Mouse (Mus musculus) liver, embryonic 11.5 days (tissue): ENCODE data around the gene Mrpl53. TPM values are rescaled to one million over a fixed set of nuclear protein-coding genes. Genes with fewer than 3 reads are reported as not detected.
A peak's percentile ranks its signal among the peaks of the same experiment; 100 is the strongest.

Experiments used
- ATAC-seq: fragments of 200-750 bp; cut with Nextera tagmentation; replicated peaks from 2 replicates; pipeline ENCODE4 v1.8.0; 2017; ENCODE audit warnings: moderate number of reproducible peaks, mild to moderate bottlenecking, moderate TSS enrichment, moderate library complexity; ENCODE audit not compliant: low FRiP score
- DNase-seq: peaks from one replicate; pipeline ENCODE4 v3.0.0-alpha.2; 2017; ENCODE audit warnings: low spot score
- H3K27ac ChIP-seq: fragments of 300-500 bp; sonication (generic); 2 replicates; pipeline ENCODE4 v1.5.1; 2014; ENCODE audit warnings: mild to moderate bottlenecking, low read depth, low read length, control low read depth
- H3K27me3 ChIP-seq: fragments of 300-500 bp; sonication (generic); replicated peaks from 2 replicates; pipeline ENCODE4 v1.6.1; 2014; ENCODE audit warnings: low read length, mixed read lengths; ENCODE audit not compliant: control insufficient read depth, insufficient read depth
- H3K36me3 ChIP-seq: fragments of 300-500 bp; sonication (generic); 2 replicates; pipeline ENCODE4 v1.6.1; 2014; ENCODE audit warnings: mild to moderate bottlenecking, low read length, moderate library complexity, mixed read lengths; ENCODE audit not compliant: control insufficient read depth, insufficient read depth
- H3K4me1 ChIP-seq: fragments of 300-500 bp; sonication (generic); replicated peaks from 2 replicates; pipeline ENCODE4 v1.6.1; 2014; ENCODE audit warnings: low read length, mixed read lengths; ENCODE audit not compliant: control insufficient read depth, insufficient read depth
- H3K4me2 ChIP-seq: fragments of 300-500 bp; sonication (generic); 2 replicates; pipeline ENCODE4 v1.6.1; 2014; ENCODE audit warnings: mild to moderate bottlenecking, control low read depth, moderate library complexity
- H3K4me3 ChIP-seq: fragments of 300-500 bp; sonication (generic); 2 replicates; pipeline ENCODE4 v1.5.1; 2014; ENCODE audit warnings: low read depth, low read length, control low read depth
- H3K9ac ChIP-seq: fragments of 300-500 bp; sonication (generic); 2 replicates; pipeline ENCODE4 v1.6.1; 2014; ENCODE audit warnings: low read depth, low read length, control low read depth
- H3K9me3 ChIP-seq: fragments of 300-500 bp; sonication (generic); 2 replicates; pipeline ENCODE4 v1.6.1; 2016; ENCODE audit warnings: low read length, inconsistent platforms, mixed read lengths; ENCODE audit not compliant: control insufficient read depth
- WGBS: fragments of 180-500 bp; shearing (Covaris S2); extraction: QIAGEN DNeasy Blood & Tissue Kit; methylation state at CpG from one replicate; pipeline ENCODE4 v1.1.7; 2014; 5-methylcytosine and 5-hydroxymethylcytosine counted together
- polyA plus RNA-seq: library from polyadenylated mRNA; unstranded; fragments of >200 nt; fragmentation: Nextera tagmentation; extraction: Ambion mirVana; gene quantifications from 2 replicates; pipeline ENCODE4 v1.2.1, GENCODE M21; 2014

The Mrpl53 gene
- polyA plus RNA-seq, 1 experiment from 2014 or later: 115 TPM

DNA sequence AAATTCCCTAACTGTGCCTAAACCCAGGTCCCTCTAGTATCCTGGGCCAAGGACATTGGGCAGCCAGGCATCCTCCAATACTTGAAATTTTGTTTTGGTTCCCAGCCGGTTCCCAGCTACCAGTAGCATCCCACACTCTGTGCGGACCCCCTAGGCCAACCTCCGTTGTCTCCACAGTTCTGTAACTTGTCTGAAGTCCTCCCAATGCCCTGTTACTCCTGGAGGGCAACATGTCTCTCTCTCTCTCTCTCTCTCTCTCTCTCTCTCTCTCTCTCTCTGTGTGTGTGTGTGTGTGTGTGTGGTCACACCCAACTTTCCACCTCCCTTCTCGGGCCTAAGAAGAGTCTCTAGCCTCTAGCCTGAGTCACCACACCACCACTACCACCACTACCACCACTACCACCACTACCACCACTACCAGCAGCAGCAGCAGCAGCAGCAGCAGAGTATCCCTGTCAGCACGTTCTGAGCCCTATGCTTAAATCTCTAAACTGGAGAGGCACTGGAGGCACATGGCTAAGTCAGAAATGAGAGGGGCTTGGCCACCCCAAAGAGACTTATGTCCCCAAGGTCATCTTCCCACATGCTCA is 27.5 kb downstream of the Mrpl53 start:
- H3K27ac ChIP-seq: peak overlapping the region; percentile 97
- peaks cover 15% of the 10 kb centered on the region for H3K27me3 ChIP-seq
- 25% methylated on average over 5 of the region's 5 CpGs for WGBS
- no peak for ATAC-seq
- H3K4me3 ChIP-seq: peak overlapping the region; percentile 63
- H3K9me3 ChIP-seq: no peaks in the 10 kb centered on the region
- DNase-seq: no peak
- no peaks in the 10 kb centered on the region; the same call in 1 of the 2 replicates for H3K36me3 ChIP-seq
- H3K9ac ChIP-seq: peak overlapping the region; percentile 86
- peak overlapping the region; percentile 86 for H3K4me2 ChIP-seq
- H3K4me1 ChIP-seq: peaks cover 31% of the 10 kb centered on the region

DNA sequence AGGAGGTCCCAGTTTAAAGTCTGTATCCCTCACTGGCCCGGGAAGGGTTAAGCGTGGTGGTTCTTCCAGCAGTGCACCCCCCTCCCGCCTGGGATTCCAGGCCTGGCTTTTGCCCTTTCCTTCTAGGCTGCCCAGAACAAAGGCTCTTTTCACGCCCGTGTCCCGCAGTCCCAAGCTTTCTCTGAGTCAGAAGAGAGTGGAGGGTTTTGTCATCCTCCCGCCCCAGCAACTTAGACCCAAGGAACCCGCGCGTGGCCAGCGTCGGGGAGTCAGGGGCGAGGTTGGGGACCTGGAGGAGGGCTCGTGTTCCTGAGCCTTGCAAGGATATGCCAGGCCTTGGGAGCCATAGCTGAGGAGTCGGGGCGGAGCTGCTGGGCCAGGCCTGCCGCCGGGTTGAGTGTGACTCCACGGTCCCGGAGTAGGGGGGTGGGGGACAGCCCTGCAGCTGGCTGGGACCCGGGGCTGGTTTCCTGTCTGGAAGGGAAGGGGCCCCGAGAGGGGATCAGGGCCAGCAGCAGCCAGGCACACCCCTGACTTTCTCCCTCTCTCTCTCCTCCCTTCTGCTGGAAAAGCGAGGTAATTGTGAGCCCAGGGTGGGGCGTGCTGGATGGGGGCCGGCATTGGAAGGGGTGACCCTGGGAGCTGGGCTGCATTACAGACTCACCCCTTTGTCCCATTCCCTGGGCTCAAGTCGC is 28.2 kb downstream of the Mrpl53 start:
- Histone ChIP-seq H3K9ac (peak overlapping the region; percentile 86), H3K36me3 (no peaks in the 10 kb centered on the region; the same call in 1 of the 2 replicates), H3K4me2 (peak overlapping the region; percentile 86), H3K4me1 (peaks cover 33% of the 10 kb centered on the region), H3K9me3 (no peaks in the 10 kb centered on the region), H3K4me3 (peak overlapping the region; percentile 63), H3K27ac (peak overlapping the region; percentile 97), H3K27me3 (peaks cover 20% of the 10 kb centered on the region)
- WGBS: 4% methylated on average over 24 of the region's 26 CpGs
- DNase-seq: peak; percentile 80
- ATAC-seq: peak; percentile 50

DNA sequence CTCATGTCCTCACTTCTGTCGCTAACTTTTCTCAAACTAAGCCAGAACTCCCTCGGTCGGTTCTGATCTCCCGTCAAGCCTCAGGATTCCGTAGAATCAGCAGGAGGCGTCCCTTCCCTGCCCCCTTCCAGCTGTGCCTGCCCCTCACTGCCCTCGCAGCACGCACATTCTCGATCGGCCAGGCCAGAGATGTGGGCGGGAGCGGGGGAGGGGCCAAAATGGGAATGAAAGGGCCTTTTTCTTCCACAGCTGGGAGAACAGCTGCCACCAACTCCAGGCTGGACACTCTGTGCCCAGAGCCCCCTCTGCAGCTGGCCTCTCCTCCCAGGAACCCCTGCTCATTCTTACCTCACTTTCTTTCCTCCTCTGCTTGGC is 28.7 kb downstream of the Mrpl53 start:
- Histone ChIP-seq H3K9ac (peak overlapping the region; percentile 86), H3K4me1 (peaks cover 37% of the 10 kb centered on the region), H3K27me3 (peaks cover 26% of the 10 kb centered on the region), H3K36me3 (no peaks in the 10 kb centered on the region; the same call in 1 of the 2 replicates), H3K4me3 (peak overlapping the region; percentile 63), H3K4me2 (peak overlapping the region; percentile 86), H3K9me3 (no peaks in the 10 kb centered on the region), H3K27ac (peak overlapping the region; percentile 97)
- peak; percentile 86 for DNase-seq
- ATAC-seq: peak; percentile 64
- WGBS: under 1% methylated on average over 12 of the region's 12 CpGs

DNA sequence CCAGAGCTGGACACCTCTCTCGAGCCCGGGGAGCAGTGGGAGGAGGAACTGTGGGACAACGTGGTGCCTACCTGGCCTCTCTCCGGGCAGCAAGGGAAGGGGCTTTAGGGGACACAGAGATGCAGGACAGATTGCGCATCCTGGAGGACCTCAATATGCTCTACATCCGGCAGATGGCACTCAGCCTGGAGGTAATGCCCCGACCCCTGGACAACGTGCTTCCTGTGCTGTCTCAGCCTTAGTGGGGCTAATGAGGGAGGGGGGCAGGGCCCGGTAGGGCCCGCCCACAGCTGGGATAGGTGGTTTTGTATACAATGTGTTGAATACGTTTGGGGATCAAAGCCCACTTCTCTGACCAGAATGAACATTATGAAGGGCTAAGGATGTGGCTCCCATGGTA is 29.2 kb downstream of the Mrpl53 start:
- H3K27me3 ChIP-seq: peaks cover 30% of the 10 kb centered on the region
- peak overlapping the region; percentile 86 for H3K4me2 ChIP-seq
- peak overlapping the region; percentile 63 for H3K4me3 ChIP-seq
- no peaks in the 10 kb centered on the region for H3K9me3 ChIP-seq
- H3K4me1 ChIP-seq: peaks cover 37% of the 10 kb centered on the region
- peak overlapping the region; percentile 86 for H3K9ac ChIP-seq
- peak; percentile 48 for ATAC-seq
- no peak for DNase-seq
- H3K36me3 ChIP-seq: no peaks in the 10 kb centered on the region; the same call in 1 of the 2 replicates
- peak overlapping the region; percentile 97 for H3K27ac ChIP-seq
- 2% methylated on average over 11 of the region's 11 CpGs for WGBS

DNA sequence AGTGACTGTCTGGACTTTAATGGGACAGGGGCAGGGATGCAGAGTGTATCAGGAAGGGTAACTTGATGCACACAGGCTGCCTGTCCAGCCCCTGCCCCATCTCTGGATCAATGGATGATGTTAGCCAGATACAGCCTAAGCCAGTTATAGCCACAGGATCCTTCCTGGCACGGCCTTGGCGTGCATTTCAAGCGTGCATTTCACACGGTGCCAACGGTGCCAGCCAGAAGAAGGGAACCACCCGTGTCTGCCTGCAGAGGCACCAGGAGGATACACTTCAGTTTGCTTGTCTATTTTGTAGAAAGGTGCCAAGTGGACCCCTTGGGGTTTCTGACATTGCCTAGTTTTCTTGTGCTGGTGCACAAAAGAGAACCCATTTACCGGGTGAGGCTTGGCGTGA is 31.2 kb downstream of the Mrpl53 start:
- H3K9me3 ChIP-seq: no peaks in the 10 kb centered on the region
- no peak overlapping the region for H3K9ac ChIP-seq
- DNase-seq (no peak), ATAC-seq (no peak)
- WGBS: 90% methylated on average over 8 of the region's 8 CpGs
- H3K4me2 ChIP-seq: no peak overlapping the region
- no peak overlapping the region for H3K27ac ChIP-seq
- H3K4me1 ChIP-seq: peaks cover 34% of the 10 kb centered on the region
- H3K27me3 ChIP-seq: peaks cover 29% of the 10 kb centered on the region
- H3K36me3 ChIP-seq: no peaks in the 10 kb centered on the region; the same call in 1 of the 2 replicates
- no peak overlapping the region for H3K4me3 ChIP-seq

DNA sequence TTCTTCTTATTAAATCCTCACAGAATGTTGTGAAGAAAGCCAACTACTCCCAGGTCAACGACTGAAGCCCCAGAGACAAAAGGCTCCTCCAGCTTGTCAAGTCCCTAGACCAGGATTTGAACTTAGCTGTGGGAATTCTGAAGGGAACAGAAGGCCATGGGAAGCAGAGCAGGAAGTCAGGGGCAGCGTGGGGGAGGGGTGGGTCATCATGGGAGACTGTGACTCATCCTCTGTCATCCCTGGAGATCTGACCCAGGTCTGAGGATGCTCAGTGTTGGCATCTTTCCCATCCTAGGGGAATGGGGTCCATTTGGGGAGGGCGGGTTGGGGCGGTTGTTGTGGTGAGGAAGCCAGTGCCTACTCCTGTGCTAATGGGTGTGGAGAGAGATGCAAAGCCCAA is 32.8 kb downstream of the Mrpl53 start:
- H3K4me3 ChIP-seq: no peak overlapping the region
- H3K4me2 ChIP-seq: no peak overlapping the region
- peaks cover 17% of the 10 kb centered on the region for H3K27me3 ChIP-seq

DNA sequence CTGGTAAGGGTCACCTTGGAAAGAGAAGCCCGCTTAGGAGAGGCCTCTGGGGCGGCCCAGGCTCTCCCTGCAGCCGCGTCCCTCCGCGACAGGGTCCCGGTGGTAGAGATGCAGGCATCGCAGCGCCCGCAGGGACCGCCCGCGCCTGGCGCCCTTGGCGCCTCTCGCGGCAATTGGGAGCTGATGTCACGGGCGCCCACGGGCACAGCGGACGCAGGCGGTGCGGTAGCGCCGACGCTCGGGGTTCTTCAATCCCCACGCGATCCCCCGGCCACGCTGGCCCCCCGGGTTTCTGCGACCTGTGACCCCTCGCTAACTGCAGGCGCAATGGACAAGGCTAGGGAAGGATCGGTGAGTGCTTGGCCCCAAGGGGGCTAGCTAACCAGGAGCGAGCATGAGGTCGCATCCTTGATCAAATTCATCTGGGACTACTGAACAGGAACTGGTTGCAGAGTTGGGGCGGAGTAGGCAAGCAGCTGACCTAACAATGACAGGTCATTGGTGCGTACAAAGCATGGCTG is 33.4 kb downstream of the Mrpl53 start:
- H3K4me2 ChIP-seq: peak overlapping the region; percentile 65
- no peaks in the 10 kb centered on the region for H3K9me3 ChIP-seq
- H3K36me3 ChIP-seq: no peaks in the 10 kb centered on the region; the same call in 1 of the 2 replicates
- DNase-seq: no peak
- H3K27me3 ChIP-seq: peaks cover 17% of the 10 kb centered on the region
- H3K27ac ChIP-seq: no peak overlapping the region
- no peak for ATAC-seq
- peak overlapping the region; percentile 35 for H3K4me3 ChIP-seq
- H3K9ac ChIP-seq: peak overlapping the region; percentile 26
- peaks cover 20% of the 10 kb centered on the region for H3K4me1 ChIP-seq
- WGBS: 8% methylated on average over 41 of the region's 41 CpGs

More for the DNA sequence above, 32.8 kb downstream of the Mrpl53 start:
- Histone ChIP-seq H3K9ac (no peak overlapping the region), H3K9me3 (no peaks in the 10 kb centered on the region), H3K4me1 (peaks cover 23% of the 10 kb centered on the region), H3K27ac (no peak overlapping the region), H3K36me3 (no peaks in the 10 kb centered on the region; the same call in 1 of the 2 replicates)
- ATAC-seq (no peak), DNase-seq (no peak)
- 40% methylated on average over 4 of the region's 4 CpGs for WGBS

DNA sequence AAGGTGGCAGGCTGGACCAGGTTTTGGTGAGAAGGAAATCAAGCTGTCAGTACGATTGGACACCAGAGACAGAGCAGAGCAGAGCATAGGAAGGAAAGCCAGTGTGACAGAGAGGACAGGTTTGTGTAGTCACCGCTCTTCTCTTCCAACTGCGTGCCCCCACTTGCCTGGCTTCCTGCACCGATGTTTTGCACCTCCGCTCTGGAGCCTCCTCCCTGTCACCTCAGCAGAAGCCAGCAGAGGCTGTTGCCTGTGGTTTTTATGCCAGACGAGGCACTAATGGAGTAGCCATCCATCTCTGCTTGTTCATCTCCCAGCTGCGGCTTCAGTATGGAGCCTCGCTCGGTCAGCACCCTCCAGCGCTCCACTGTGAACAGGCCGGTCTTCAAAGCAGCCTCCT is 34.0 kb downstream of the Mrpl53 start:
- Histone ChIP-seq H3K4me2 (no peak overlapping the region), H3K36me3 (peaks cover 3% of the 10 kb centered on the region; the same call in 1 of the 2 replicates), H3K4me1 (peaks cover 16% of the 10 kb centered on the region), H3K27me3 (peaks cover 17% of the 10 kb centered on the region), H3K9ac (no peak overlapping the region), H3K4me3 (no peak overlapping the region), H3K9me3 (no peaks in the 10 kb centered on the region), H3K27ac (no peak overlapping the region)
- DNase-seq (no peak), ATAC-seq (no peak)
- WGBS: 44% methylated on average over 11 of the region's 11 CpGs
